Mouse (Mus musculus) neural tube, embryonic 12.5 days (tissue): ENCODE measurements around the gene Fut8. TPM values are rescaled to one million over a fixed set of nuclear protein-coding genes. Genes with fewer than 3 reads are reported as not detected.
A peak's percentile ranks its signal among the peaks of the same experiment; 100 is the strongest.

ENCODE experiments used
- ATAC-seq: fragments of 200-750 bp; cut with Nextera tagmentation; 2 replicates; pipeline ENCODE4 v1.8.0; 2017; ENCODE audit warnings: low read depth, mild to moderate bottlenecking, moderate TSS enrichment, moderate library complexity; ENCODE audit not compliant: low FRiP score
- H3K27ac ChIP-seq: fragments of 300-500 bp; sonication (generic); 2 replicates; pipeline ENCODE4 v1.5.1; 2016
- H3K27me3 ChIP-seq: fragments of 300-500 bp; sonication (generic); replicated peaks from 2 replicates; pipeline ENCODE4 v1.6.1; 2016; ENCODE audit warnings: mild to moderate bottlenecking
- H3K36me3 ChIP-seq: fragments of 300-500 bp; sonication (generic); 2 replicates; pipeline ENCODE4 v1.6.1; 2016; ENCODE audit warnings: mild to moderate bottlenecking
- H3K4me1 ChIP-seq: fragments of 300-500 bp; sonication (generic); 2 replicates; pipeline ENCODE4 v1.6.1; 2016
- H3K4me2 ChIP-seq: fragments of 300-500 bp; sonication (generic); replicated peaks from 2 replicates; pipeline ENCODE4 v1.6.1; 2016; ENCODE audit warnings: mild to moderate bottlenecking
- H3K4me3 ChIP-seq: fragments of 300-500 bp; sonication (generic); 2 replicates; pipeline ENCODE4 v1.5.1; 2016
- H3K9ac ChIP-seq: fragments of 300-500 bp; sonication (generic); 2 replicates; pipeline ENCODE4 v1.6.1; 2016; ENCODE audit warnings: mild to moderate bottlenecking
- H3K9me3 ChIP-seq: fragments of 300-500 bp; sonication (generic); 2 replicates; pipeline ENCODE4 v1.6.1; 2016; ENCODE audit warnings: mild to moderate bottlenecking
- WGBS: fragments of 180-500 bp; shearing (Covaris S2); methylation state at CpG from one replicate; pipeline ENCODE4 v1.1.7; 2016; 5-methylcytosine and 5-hydroxymethylcytosine counted together
- polyA plus RNA-seq: library from polyadenylated mRNA; unstranded; fragments of >200 nt; fragmentation: Nextera tagmentation; extraction: Ambion mirVana; gene quantifications from 2 replicates; pipeline ENCODE4 v1.2.1, GENCODE M21; 2016

Fut8 gene
- polyA plus RNA-seq, 1 experiment from 2014 or later: 42.6 TPM

- H3K4me1 ChIP-seq: no peaks in the 10 kb centered on the region
- H3K9ac ChIP-seq: no peak overlapping the region
- no peaks in the 10 kb centered on the region for H3K27me3 ChIP-seq
- H3K9me3 ChIP-seq: no peaks in the 10 kb centered on the region
- no peaks in the 10 kb centered on the region for H3K36me3 ChIP-seq
- no peak for ATAC-seq
- no peak overlapping the region for H3K4me2 ChIP-seq
- no peak overlapping the region for H3K4me3 ChIP-seq
- no peak overlapping the region for H3K27ac ChIP-seq
- 74% methylated on average over 4 of the region's 4 CpGs for WGBS
These were observed 13.0 kb upstream of the Fut8 start for GRCm38 (mm10) chr12:77224891-77225290.

DNA sequence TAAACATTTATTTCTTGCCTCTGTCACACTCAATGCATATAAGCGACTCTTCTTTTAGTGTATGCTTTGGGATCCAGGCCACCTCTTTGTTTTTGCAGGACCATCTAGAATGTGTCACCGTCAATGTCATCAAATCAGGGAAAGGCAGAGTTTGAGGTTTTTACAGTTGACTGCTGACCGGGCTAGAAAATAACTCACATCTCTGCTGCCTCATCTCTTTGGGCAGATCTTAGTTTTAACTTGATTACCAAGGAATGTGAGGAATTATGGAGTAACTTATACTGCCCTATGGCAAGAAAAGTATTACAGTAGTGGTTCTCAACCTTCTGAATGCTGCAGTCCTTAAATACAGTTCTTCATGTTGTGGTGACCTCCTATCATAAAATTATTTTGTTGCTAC is 12.2 kb upstream of the Fut8 start:
- H3K9ac ChIP-seq: no peak overlapping the region
- H3K27ac ChIP-seq: no peak overlapping the region
- no peaks in the 10 kb centered on the region for H3K27me3 ChIP-seq
- H3K4me3 ChIP-seq: no peak overlapping the region
- ATAC-seq: no peak
- no peak overlapping the region for H3K4me2 ChIP-seq
- no peaks in the 10 kb centered on the region for H3K4me1 ChIP-seq
- no peaks in the 10 kb centered on the region for H3K9me3 ChIP-seq
- WGBS: 80% methylated on average over 3 of the region's 3 CpGs
- H3K36me3 ChIP-seq: no peaks in the 10 kb centered on the region

DNA sequence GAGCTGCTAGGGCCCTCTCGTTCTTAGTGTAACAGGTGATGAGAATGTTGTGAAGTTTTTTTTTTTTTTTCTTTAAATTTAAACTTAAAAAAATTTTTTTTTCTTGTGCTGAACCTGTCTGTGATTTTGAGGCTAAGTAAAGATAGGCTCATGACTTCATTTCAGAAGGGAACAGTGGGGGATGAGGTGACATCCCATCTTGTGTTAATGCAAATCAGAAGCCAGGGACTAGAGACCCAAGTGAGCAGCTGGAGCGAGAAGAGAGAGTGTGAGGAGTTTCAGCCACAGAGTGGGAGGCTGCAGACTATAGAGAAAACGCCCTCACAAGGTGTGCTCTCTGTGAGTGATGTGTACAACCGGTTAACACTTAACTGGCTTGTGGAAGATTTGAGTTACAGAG is 2.0 kb upstream of the Fut8 start:
- H3K27ac ChIP-seq: no peak overlapping the region
- 65% methylated on average over 4 of the region's 4 CpGs for WGBS
- H3K36me3 ChIP-seq: no peaks in the 10 kb centered on the region
- H3K27me3 ChIP-seq: no peaks in the 10 kb centered on the region
- no peak for ATAC-seq
- H3K9ac ChIP-seq: no peak overlapping the region
- H3K4me3 ChIP-seq: no peak overlapping the region
- no peaks in the 10 kb centered on the region; the same call in 1 of the 2 replicates for H3K4me1 ChIP-seq
- H3K4me2 ChIP-seq: no peak overlapping the region
- H3K9me3 ChIP-seq: no peaks in the 10 kb centered on the region

DNA sequence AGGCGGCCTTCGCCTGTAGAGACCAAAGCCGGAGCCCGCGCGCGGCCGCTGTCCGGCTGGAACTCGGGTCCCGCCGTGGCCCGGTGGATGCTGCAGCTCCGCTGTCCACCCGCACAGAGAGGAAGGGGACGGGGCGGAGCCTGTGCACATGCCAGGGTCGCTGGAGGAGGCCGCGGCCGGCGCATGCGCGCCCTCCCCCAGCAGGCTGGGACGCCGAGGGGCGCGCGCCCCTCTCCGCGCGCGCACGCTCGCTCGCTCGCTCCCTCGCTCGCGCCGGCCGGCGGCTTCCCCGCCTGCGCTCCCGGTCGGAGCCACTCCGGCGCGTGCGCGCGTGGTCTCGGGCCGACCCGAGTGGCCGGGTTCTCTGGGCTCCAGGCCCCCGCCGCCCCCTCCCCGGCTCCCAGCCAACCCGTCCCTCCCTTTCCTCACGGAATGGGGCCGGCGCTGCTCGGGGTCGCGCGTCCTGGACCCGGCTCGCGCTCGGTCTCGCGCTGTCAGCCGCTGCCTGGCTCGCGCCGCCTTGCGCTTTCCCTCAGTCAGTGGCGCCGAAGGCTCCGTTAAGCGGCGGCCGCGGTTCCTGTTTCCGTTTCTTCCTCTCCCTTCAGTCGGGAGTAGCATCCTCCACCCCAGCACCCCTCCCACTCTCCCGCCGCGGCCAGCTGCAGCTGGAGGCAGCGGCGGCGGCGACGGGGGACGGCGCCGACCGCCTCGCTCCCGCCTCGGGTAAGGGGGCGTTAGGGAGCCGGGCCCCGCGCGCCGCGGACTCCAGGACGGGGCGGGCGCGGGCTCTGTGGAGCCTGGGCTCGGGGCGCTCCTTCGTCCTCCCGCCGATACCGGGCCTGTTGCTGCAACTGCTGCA is 835 bp downstream of the Fut8 start:
- H3K27me3 ChIP-seq: no peaks in the 10 kb centered on the region
- peak overlapping the region; percentile 80 for H3K4me2 ChIP-seq
- no peaks in the 10 kb centered on the region for H3K9me3 ChIP-seq
- H3K4me1 ChIP-seq: no peaks in the 10 kb centered on the region; the same call in 1 of the 2 replicates
- WGBS: under 1% methylated on average over 120 of the region's 120 CpGs
- H3K27ac ChIP-seq: peak overlapping the region; percentile 98
- H3K9ac ChIP-seq: peak overlapping the region; percentile 87
- H3K36me3 ChIP-seq: no peaks in the 10 kb centered on the region
- peak overlapping the region; percentile 84 for H3K4me3 ChIP-seq
- peak; percentile 98 for ATAC-seq

GRCm38 (mm10) chr12:77239390-77240061 is 1.6 kb downstream of the Fut8 start:
- peak overlapping the region; percentile 98 for H3K27ac ChIP-seq
- under 1% methylated on average over 29 of the region's 29 CpGs for WGBS
- ATAC-seq: peak; percentile 21
- no peaks in the 10 kb centered on the region; the same call in 1 of the 2 replicates for H3K4me1 ChIP-seq
- H3K4me3 ChIP-seq: peak overlapping the region; percentile 84
- H3K36me3 ChIP-seq: no peaks in the 10 kb centered on the region
- H3K9ac ChIP-seq: peak overlapping the region; percentile 87
- H3K27me3 ChIP-seq: no peaks in the 10 kb centered on the region
- peak overlapping the region; percentile 80 for H3K4me2 ChIP-seq
- H3K9me3 ChIP-seq: no peaks in the 10 kb centered on the region

- H3K9ac ChIP-seq: no peak overlapping the region
- WGBS: 62% methylated on average over 6 of the region's 6 CpGs
- H3K4me1 ChIP-seq: no peaks in the 10 kb centered on the region; the same call in 1 of the 2 replicates
- H3K4me2 ChIP-seq: peak overlapping the region; percentile 38
- no peak for ATAC-seq
- H3K27ac ChIP-seq: no peak overlapping the region
- no peaks in the 10 kb centered on the region for H3K27me3 ChIP-seq
- H3K9me3 ChIP-seq: no peaks in the 10 kb centered on the region
- H3K4me3 ChIP-seq: no peak overlapping the region
- no peaks in the 10 kb centered on the region for H3K36me3 ChIP-seq
These were observed 2.4 kb downstream of the Fut8 start for GRCm38 (mm10) chr12:77240372-77240771.

GRCm38 (mm10) chr12:77240839-77241238 is 2.9 kb downstream of the Fut8 start:
- Histone ChIP-seq H3K27ac (no peak overlapping the region), H3K4me2 (no peak overlapping the region), H3K27me3 (no peaks in the 10 kb centered on the region), H3K36me3 (no peaks in the 10 kb centered on the region), H3K4me1 (no peaks in the 10 kb centered on the region; the same call in 1 of the 2 replicates), H3K9me3 (no peaks in the 10 kb centered on the region), H3K9ac (no peak overlapping the region), H3K4me3 (no peak overlapping the region)
- 87% methylated on average over 1 of the region's 1 CpGs for WGBS
- no peak for ATAC-seq

DNA sequence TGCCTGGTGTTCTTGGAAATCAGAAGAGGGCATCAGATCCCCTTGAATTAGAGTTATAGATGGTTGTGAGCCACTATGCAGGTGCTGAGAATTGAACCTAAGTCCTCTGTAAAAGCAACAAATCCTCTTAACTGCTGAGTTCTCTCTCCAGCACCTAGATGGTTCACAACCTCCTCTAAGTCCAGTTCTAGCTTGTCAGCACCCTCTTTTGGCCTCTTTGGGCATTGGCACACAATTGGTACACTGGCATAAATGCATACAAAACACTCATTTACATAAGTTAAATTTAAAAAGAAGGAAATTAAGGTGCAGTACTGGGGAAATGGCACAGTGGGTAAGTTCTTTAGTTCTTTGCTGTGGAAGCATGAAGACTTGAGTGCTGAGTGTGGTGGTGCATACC is 24.7 kb downstream of the Fut8 start:
- no peaks in the 10 kb centered on the region for H3K36me3 ChIP-seq
- no peak overlapping the region for H3K9ac ChIP-seq
- no peak for ATAC-seq
- H3K4me2 ChIP-seq: no peak overlapping the region
- no peaks in the 10 kb centered on the region for H3K27me3 ChIP-seq
- no peak overlapping the region for H3K27ac ChIP-seq
- H3K4me1 ChIP-seq: no peaks in the 10 kb centered on the region
- H3K9me3 ChIP-seq: no peaks in the 10 kb centered on the region
- no peak overlapping the region for H3K4me3 ChIP-seq

GRCm38 (mm10) chr12:77263816-77264215 is 25.9 kb downstream of the Fut8 start:
- H3K27me3 ChIP-seq: no peaks in the 10 kb centered on the region
- no peak for ATAC-seq
- H3K4me3 ChIP-seq: no peak overlapping the region
- H3K36me3 ChIP-seq: no peaks in the 10 kb centered on the region
- H3K27ac ChIP-seq: no peak overlapping the region
- H3K9me3 ChIP-seq: no peaks in the 10 kb centered on the region
- 89% methylated on average over 2 of the region's 2 CpGs for WGBS
- H3K4me1 ChIP-seq: no peaks in the 10 kb centered on the region
- no peak overlapping the region for H3K9ac ChIP-seq
- no peak overlapping the region for H3K4me2 ChIP-seq

DNA sequence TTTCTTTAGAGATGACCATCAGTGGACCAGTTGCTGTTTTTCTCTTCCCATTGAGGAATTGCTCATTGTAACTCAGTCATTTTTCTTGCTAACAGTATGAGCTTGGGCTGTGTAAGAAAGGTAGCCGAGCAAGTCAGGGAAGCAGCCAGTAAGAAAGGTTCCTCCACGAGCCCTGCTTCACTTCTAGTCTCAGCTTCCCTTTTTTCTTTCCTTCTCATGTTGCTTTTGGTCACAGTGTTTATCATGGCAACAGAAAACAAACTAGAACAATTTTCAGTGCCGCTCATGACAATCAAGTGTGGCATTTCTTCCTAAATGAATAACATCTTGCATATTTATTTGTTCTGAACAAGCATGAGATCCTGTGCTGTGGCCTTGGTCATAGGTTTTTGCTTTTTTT is 32.8 kb downstream of the Fut8 start:
- H3K4me1 ChIP-seq: no peaks in the 10 kb centered on the region
- no peak overlapping the region for H3K4me3 ChIP-seq
- H3K9me3 ChIP-seq: no peaks in the 10 kb centered on the region
- no peak overlapping the region for H3K9ac ChIP-seq
- no peaks in the 10 kb centered on the region for H3K27me3 ChIP-seq
- no peak for ATAC-seq
- H3K27ac ChIP-seq: no peak overlapping the region
- WGBS: 89% methylated on average over 3 of the region's 3 CpGs
- no peak overlapping the region for H3K4me2 ChIP-seq
- H3K36me3 ChIP-seq: no peaks in the 10 kb centered on the region

DNA sequence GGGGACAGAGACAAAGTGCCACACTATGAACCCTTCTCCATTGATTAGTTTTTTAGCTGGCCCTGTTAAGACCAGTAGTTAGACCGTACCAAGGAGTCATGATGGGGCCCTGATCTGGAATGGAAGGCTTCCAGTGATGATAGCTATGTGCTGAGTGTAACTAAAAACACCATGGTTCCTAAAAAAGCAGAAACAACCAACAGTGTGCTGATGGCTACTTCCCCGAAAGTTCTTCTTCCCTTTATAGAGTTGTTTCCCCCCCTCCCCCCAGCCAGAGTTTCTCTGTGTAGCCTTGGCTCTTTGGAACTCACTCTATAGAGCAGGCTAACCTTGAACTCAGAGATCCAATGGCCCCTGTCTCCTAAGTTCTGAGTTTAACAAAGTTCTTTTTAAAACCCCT is 50.6 kb downstream of the Fut8 start:
- Histone ChIP-seq H3K27ac (no peak overlapping the region), H3K4me3 (no peak overlapping the region), H3K9ac (no peak overlapping the region), H3K9me3 (no peaks in the 10 kb centered on the region), H3K4me1 (no peaks in the 10 kb centered on the region), H3K27me3 (no peaks in the 10 kb centered on the region), H3K4me2 (no peak overlapping the region), H3K36me3 (no peaks in the 10 kb centered on the region)
- no peak for ATAC-seq
- WGBS: 90% methylated on average over 2 of the region's 2 CpGs

- no peaks in the 10 kb centered on the region for H3K9me3 ChIP-seq
- H3K4me1 ChIP-seq: no peaks in the 10 kb centered on the region
- no peak overlapping the region for H3K4me2 ChIP-seq
- WGBS: 83% methylated on average over 4 of the region's 4 CpGs
- no peak overlapping the region for H3K27ac ChIP-seq
- H3K36me3 ChIP-seq: no peaks in the 10 kb centered on the region
- no peak for ATAC-seq
- no peak overlapping the region for H3K4me3 ChIP-seq
- H3K9ac ChIP-seq: no peak overlapping the region
- no peaks in the 10 kb centered on the region for H3K27me3 ChIP-seq
These were observed 53.1 kb downstream of the Fut8 start for GRCm38 (mm10) chr12:77291017-77291416.
